Mouse (Mus musculus) heart, postnatal 0 days (tissue): ENCODE data around the gene Zfhx3.

ENCODE experiments used
- CTCF ChIP-seq: IDR thresholded peaks from 2 replicates; pipeline ENCODE4 v1.5.1; 2016; ENCODE audit warnings: antibody characterized with exemption, control low read depth, low read depth
- EP300 ChIP-seq: IDR thresholded peaks from 2 replicates; pipeline ENCODE4 v1.6.1; 2016; ENCODE audit warnings: antibody characterized with exemption, low read depth

GRCm38 (mm10) chr8:108909455-108909854, 967.0 kb downstream of the Zfhx3 start:
- TF ChIP-seq CTCF (no peak), EP300 (no peak)
